Mouse (Mus musculus) ES-Bruce4 (cell line): ENCODE data around the gene Rnf11.

Experiments used
- CTCF ChIP-seq: IDR thresholded peaks from one replicate; pipeline ENCODE4 v1.8.1; 2011; ENCODE audit warnings: low read depth, low read length
- POLR2A ChIP-seq: IDR thresholded peaks from one replicate; pipeline ENCODE4 v1.8.1; 2011; ENCODE audit warnings: low read length; ENCODE audit not compliant: insufficient read depth

DNA sequence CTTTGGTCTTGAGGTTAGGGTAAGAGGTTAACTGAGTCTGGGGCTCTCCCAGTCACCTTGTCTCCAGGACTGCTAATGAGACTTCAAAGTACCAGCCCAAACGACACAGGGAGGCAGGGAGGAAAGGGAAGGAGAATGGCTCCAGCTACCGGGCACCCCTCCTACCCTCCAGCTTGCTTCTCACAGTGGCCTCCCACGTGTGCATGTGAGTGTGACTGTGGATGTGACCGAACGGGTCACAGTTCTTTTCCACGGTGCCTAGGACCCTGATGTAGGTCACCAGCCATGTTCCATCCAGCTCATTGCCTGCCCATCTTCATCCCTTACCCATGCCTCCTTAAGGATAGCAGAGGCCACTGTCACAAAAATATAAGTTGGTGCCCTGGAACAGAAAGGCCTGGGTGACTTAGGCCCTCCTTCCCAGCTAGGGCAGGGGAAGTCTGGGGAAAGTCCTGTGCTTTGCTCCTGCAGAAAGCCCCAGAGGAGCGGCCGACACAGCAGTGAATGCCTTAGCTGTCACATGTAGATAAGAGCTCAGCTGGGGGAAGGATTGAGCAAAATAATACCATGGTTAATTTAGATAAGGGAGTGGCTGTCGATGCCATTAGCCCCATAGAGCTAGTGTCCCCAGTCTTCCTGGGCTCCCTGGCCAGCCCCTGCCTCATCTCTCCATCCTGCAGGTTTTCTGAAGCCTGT is 73.7 kb downstream of the Rnf11 start:
- TF ChIP-seq CTCF (no peak), POLR2A (no peak)
